Mouse (Mus musculus) urinary bladder, postnatal 10 days (tissue): ENCODE results near the gene Fam131b.

Experiments
- DNase-seq: peaks from one replicate; pipeline ENCODE4 v3.0.0; 2022; ENCODE audit warnings: low spot score

The Fam131b gene

GRCm38 (mm10) chr6:42328757-42329156 is 4.3 kb upstream of the Fam131b start:
- no peak for DNase-seq

- DNase-seq = no peak
These were observed 2.1 kb upstream of the Fam131b start for GRCm38 (mm10) chr6:42326509-42326908.

GRCm38 (mm10) chr6:42325268-42325609 is 796 bp upstream of the Fam131b start:
- DNase-seq = peak; percentile 36

- no peak for DNase-seq
These were observed 369 bp downstream of the Fam131b start for GRCm38 (mm10) chr6:42324067-42324481.

GRCm38 (mm10) chr6:42323371-42324066 is 924 bp downstream of the Fam131b start:
- DNase-seq = no peak

GRCm38 (mm10) chr6:42318293-42318692 is 6.2 kb downstream of the Fam131b start:
- DNase-seq = no peak

- no peak for DNase-seq
These were observed 13.9 kb downstream of the Fam131b start for GRCm38 (mm10) chr6:42310427-42311053.

- no peak for DNase-seq
These were observed 14.5 kb downstream of the Fam131b start for GRCm38 (mm10) chr6:42309816-42310378.

GRCm38 (mm10) chr6:42299362-42299761 is 25.1 kb downstream of the Fam131b start:
- no peak for DNase-seq

- no peak for DNase-seq
These were observed 28.8 kb downstream of the Fam131b start for GRCm38 (mm10) chr6:42295549-42296094.

GRCm38 (mm10) chr6:42293327-42293726 is 31.1 kb downstream of the Fam131b start:
- no peak for DNase-seq

- DNase-seq = no peak
These were observed 36.9 kb downstream of the Fam131b start for GRCm38 (mm10) chr6:42287562-42287961.

- DNase-seq = no peak
These were observed 38.0 kb downstream of the Fam131b start, which contains the start of gene Clcn1 for GRCm38 (mm10) chr6:42286448-42286847. Clcn1 (plus strand) TSS chr6:42286685.

- DNase-seq = no peak
These were observed 41.4 kb downstream of the Fam131b start for GRCm38 (mm10) chr6:42282865-42283528.

GRCm38 (mm10) chr6:42276151-42276550 is 48.3 kb downstream of the Fam131b start:
- no peak for DNase-seq

GRCm38 (mm10) chr6:42270817-42271216 is 53.6 kb downstream of the Fam131b start:
- no peak for DNase-seq

GRCm38 (mm10) chr6:42265391-42266330 is 58.8 kb downstream of the Fam131b start:
- DNase-seq = no peak
